Mouse (Mus musculus) brain, embryonic 14.5 days (tissue): Measurements from ENCODE around the gene Trib2.

Source experiments
- CTCF ChIP-seq: fragments of 200-500 bp; IDR thresholded peaks from 2 replicates; pipeline ENCODE4 v1.5.1; 2012; ENCODE audit warnings: inconsistent platforms, mild to moderate bottlenecking, moderate library complexity, borderline replicate concordance; ENCODE audit not compliant: insufficient read depth, insufficient read length; ENCODE audit errors: extremely low read depth
- POLR2A ChIP-seq: fragments of 200-500 bp; IDR thresholded peaks from 2 replicates; pipeline ENCODE4 v1.6.1; 2012; ENCODE audit warnings: mild to moderate bottlenecking, inconsistent platforms, borderline replicate concordance; ENCODE audit not compliant: poor library complexity, insufficient read depth, insufficient read length, severe bottlenecking; ENCODE audit errors: extremely low read depth

- TF ChIP-seq CTCF: no peak
- no peak for TF ChIP-seq POLR2A
Observed at GRCm38 (mm10) chr12:15837566-15837965, 20.8 kb upstream of the Trib2 start.
